Mouse (Mus musculus) monocyte, adult 2 months (primary cell): Measurements from ENCODE around the gene Sec24d.
A peak's percentile ranks its signal among the peaks of the same experiment; 100 is the strongest.

Experiments
- DNase-seq, 2 experiments: peaks; one replicate each; pipeline ENCODE4 v3.0.0; 2022; ENCODE audit warnings: low spot score in 2 of 2, low read depth in 1 of 2

Sec24d gene

DNA sequence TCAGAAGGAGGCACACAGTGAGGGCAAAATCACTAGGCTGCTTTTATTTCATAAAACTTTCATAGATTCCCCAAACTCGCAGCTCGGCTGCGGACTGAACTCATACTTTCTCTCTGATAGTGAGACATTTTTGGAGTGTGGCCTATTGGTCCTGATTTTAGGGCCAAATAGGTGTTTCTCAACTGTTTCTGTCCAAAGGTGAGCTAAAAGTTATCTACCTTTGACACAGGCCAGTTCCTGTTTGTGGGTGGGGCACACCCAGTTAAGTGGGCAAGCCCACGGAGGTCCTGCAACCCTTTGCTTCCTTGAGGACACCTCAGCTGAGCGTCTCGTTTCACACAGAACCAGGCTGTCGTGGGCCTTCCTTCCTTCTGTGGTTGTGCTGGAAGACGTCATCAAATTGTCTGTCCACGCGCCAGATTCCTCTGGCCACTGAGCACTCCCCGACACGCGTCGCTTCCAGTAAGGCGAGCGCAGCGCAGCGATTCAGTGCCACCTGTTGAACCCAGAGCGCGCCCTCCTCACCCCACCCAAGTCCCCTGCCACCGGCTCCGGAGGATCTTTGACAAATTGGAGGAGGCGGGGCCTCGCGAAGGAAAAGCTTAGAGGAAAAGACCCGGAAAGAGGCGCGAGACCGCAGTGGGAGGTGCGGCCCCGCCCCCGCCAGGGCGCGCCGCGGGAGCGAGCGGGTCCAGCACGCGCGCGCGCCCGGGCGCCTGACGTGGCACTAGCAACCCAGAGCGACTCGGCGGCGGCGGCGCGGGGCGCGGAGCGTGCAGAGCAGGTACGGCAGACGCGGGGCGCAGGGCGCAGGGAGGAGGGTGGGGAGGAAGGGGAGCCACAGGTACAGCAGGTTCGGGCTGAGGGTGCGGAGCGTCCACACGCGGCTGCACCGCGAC, at the start of gene Sec24d:
Gene Sec24d (plus strand): TSS at position 703 of the 899 bp plus-strand sequence.
- peak; percentile 18 to 63 for DNase-seq

DNA sequence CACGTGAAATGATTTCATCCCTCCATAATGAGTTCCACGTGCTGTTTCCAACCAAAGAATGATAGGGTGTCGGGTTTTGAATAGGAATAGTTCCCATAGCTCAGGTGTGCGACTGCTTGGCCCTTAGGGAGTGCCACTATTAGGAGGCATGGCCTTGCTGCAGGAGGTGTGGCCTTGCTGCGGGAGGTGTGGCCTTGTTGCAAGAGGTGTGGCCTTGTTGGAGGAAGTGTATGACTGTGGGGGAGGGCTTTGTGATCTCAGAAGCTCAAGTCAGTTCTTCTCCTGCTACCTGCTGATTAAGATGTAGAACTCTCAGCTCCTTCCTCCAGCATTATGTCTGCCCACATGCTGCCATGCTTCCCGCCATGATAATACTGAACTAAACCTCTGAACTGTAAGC, 48.6 kb upstream of the Sec24d start:
- no peak for DNase-seq

DNA sequence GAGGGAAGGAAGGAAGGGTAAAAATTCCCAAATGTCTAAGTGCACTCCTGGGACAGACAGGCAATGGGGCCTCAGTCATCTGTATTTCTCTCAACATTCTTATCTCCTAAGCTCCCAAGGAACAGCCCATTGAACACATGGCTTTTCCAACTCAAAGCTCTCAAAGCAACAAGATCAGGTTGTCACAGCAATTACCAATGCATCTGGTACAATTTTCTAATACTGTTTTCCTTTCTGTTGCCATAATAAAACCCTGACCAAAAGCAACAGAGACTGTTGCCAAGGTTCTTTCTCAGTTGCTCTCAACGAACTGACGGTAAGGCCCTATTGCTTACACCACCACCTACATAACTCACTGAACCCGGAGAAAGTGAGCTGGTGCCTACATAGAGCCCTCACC, 40.0 kb upstream of the Sec24d start:
- DNase-seq, result no peak

DNA sequence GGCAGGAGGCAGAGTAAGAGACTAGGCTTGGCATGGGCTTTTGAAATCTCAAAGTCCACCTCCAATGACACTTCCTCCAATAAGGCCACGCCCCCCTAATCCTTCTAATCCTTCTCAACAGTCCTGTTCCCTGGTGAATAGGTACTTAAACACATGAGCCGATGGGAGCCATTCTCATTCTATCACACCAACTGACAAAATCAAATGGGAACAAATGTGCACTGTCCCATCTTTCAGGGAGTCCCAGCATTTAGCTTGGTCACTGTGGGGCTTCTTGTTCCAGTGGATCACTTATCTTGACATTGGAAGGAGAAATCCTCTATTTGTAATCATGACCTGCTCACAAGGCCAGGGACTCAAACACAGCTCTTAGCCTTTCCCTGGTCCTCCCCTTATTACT, 35.6 kb upstream of the Sec24d start:
- DNase-seq, result no peak

DNA sequence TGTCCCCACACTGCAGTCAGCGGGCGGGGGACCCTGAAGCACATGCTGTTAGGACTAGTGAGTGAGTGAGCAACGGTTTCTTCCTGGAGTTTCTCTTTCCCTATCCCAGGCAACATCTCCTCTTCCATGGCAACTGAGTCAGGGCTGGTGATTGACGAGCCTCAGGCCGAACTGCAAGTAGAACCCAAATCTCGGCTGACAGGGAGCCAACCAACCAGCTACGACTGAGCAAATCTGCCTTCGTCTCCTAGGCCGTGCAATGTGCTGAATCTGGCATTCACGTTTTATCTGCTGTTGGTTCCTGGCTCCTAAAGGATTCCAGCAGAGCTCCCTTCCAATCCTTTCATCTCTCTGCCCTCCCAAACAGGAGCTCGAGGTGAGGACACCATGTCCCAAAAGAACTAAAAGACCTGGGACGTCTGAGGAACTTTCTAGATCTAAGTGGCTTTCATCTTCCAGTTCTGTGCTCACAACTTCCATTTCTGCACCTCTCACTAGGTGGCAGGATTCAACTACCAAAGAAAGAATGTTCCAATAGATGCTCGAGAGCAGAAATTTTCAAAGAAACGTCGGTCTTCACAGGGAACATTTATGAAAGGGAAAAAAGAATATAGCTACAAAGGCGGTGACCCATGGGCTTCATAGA, 32.9 kb upstream of the Sec24d start:
- no peak for DNase-seq

DNA sequence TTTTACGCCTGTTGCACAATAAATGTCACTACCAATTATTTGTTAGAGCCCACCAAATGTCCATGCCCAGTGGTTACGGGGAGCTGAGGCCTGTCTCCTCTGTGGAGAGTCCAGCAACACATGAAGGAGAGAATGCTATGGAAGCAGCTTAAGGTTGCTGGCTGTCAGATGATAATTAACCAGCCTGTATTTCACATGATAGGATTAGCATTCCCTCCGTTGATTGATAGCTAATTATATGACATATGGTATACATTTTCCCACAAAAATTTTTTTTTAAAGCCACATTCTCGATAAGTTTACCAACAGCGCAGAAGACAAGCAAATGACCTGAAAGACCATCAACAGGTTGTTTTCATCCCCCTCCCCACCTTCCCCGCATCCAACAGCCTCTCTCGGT, 31.8 kb upstream of the Sec24d start:
- DNase-seq, result no peak

DNA sequence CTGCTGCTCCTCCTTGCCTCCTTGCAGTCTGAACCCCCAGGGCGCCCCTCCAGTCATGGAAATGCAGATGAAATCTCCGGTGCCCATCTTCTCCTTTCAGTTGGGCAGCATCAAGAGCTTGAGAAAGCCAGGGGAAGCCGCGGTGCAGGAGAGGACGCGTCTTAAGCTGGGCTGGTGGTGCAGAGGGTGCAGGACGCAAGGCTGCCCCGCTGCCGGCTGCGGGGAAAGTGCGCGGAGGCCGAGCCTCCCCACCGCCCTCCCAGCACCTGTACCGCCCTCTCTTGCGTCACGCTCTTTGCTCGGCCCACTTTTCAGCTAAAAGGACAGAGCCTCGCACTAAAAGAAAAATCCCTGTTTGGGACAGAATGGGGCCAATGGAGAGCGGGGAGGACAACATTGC, 31.3 kb upstream of the Sec24d start, which contains the start of gene Synpo2:
Gene Synpo2 (minus strand): TSS at position 229 of the 400 bp plus-strand sequence.
- DNase-seq, result no peak

DNA sequence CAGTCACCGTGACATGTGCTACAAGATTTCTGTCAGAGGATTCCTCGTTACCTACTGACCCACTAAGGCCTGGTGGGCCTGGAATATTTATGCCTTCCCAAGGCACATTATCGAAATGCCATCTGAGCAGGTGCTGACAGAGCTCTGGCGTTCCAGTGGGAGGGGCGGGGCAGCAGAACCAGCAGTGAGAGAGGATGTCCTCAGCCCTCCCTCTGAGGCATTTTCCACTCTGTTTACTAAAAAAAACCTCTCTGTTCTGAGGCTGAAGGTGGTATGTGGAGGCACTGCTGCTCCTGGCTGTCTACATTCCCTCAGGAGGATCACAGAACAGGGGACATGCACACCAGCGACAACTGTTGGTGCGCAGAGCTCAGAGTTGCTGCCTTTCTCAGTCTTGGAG, 30.2 kb upstream of the Sec24d start:
- no peak for DNase-seq

DNA sequence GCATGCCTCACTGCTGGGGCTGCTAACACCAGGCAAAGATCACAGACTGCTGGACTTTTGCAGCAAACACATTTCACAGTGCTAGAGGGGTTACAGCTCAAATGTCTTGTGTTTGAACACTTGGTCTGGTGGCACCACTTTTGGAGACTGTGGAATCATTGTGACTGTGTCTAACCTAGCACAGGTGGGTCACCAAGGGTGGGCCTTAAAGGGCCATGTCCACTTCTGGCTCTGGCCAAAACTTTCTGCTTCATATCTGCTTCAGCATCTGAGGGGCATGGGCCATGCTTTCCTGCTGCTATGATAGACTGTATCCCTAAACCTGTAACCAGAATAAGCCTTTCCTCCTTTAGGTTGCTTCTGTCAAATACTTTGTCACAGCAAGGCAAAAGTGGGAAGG, 29.8 kb upstream of the Sec24d start:
- no peak for DNase-seq

DNA sequence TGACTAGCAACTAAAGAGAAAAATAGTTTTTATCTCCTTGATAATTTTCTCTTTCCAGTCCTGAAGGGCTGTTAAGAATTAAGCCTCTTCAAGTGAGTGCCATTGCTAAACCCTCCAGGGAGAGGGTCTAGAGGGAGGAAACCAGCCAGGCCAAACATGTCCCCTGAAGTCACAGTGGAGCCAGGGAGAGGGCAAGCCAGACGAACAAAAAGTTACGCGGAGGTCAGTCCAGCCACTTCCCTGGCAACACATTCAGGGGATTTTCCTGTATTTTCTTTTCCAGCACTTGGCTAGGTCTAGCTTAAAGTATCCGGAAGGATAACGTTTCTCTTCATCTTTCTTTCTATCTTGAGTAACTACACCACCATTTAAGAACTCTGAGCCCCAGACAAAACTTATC, 22.9 kb upstream of the Sec24d start:
- no peak for DNase-seq

DNA sequence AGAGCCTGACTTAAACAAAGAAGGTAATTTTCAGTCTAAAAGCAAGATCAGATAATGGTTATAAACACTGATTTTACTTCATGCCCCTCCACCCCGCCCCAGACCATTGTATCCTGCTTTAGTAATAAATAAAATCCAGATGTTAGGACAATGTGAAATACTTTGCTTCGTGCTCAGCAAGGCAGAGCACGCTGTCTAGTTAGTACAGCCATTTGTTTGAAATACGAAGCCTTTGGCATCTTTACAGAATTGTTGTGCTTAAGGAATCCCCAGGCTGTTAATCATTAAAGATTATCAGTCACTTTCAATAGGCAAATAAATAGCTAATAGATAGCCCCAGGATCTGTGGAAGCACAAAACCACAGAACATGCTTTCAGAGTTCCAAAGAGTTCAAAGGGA, 21.6 kb upstream of the Sec24d start:
- no peak for DNase-seq

DNA sequence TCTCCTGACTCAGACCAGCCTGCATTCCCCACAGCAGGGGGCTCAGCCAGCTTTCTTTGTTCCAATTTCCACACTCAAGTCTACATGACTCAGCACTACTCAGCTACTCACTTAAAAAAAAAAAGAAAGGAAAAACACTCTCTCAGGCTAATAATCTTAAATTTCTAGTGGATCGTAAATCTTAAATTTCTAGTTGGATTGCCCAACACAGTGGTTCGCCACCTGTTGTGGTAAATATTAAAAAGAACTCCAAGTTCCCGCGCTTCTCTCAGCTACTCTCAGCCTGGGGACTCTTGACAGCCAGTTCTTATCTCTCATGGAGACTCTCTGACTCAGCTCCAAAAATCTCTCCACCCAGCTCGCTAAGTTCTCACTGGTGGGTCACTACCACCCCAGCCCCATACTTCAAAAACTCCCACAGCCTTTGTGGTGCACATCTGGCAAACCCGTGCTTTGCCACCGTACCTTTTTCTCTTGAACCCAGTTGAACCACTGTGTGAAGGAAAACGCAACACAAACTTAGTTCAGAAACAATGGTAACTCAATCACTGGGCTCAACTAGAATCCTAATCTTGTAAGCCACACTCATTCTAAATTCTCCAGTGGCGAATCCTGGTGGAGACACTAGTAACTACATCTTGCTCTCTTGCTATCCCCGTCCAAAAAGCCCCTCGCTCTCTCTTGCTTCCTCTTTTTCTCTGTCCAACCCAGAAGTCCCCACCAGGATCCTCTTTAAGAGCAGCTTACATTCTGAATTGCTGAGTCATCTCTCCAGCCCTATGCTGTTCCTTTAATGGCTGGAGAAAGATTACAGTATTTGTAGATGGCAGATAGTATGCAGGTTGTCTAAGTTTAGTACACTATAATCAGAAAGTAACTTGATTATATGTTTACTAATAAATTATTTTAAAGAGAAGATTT, 10.8 kb upstream of the Sec24d start:
- DNase-seq, result peak; percentile 22 to 48

DNA sequence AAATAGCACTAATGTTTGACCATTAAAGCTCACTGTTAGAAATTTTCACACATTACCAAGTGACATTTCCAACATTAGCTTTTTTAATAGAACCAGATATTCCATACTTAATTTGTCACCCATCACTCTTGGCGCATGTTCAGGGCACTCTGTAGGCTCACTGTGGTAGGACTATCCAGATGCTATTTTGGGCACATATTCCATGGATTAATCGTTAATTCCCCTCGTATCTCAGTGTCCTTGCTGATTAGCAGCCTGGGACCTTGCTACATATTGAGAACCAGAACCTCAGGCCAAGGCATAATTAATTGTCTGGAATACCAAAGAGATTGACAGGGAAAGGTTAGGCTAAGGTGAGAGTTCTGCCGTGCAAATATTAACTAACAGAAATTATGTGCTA, 8.5 kb upstream of the Sec24d start:
- DNase-seq, result no peak

DNA sequence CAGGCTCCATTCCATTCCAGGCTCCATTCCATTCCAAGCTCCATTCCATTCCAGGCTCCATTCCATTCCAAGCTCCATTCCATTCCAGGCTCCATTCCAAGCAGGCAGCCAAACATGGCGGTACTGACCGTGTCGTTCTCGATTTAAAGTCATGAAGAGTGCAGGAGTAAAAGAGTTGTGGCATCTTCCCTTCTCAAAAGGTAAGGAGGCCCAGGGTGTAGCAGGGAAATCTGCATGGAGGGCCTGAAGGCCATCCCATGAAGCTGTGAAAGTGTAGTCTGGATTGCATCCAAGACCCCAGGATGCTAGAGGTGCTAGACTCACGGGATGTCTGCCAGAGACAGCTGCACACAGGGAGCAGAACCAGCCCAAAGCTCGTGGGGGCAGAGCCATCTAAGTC, 2.5 kb upstream of the Sec24d start:
- DNase-seq, result no peak

DNA sequence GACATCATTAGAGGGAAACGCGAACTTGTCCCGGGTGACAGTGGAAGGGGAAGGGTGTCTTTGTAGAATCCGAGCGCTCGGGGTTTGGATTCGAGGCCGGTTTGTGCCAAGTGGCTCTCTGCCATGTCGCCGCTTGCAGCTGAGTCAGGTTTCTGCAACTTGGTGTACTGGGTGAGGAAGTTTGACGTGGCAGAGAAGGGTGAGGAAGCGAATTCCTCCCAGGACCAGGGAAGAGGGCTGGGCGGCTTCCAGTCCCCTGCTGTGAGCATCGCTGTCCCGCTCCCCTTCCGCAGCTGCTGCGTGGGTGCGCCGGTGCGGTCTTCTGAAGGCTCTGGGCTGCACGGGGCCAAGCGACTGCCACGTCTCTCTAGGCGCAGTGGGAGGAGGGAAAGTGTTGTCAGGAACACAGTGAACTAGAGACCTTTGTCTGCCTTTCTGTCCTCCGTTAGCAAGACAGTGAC, 516 bp downstream of the Sec24d start:
- DNase-seq, result peak; percentile 6 to 35

DNA sequence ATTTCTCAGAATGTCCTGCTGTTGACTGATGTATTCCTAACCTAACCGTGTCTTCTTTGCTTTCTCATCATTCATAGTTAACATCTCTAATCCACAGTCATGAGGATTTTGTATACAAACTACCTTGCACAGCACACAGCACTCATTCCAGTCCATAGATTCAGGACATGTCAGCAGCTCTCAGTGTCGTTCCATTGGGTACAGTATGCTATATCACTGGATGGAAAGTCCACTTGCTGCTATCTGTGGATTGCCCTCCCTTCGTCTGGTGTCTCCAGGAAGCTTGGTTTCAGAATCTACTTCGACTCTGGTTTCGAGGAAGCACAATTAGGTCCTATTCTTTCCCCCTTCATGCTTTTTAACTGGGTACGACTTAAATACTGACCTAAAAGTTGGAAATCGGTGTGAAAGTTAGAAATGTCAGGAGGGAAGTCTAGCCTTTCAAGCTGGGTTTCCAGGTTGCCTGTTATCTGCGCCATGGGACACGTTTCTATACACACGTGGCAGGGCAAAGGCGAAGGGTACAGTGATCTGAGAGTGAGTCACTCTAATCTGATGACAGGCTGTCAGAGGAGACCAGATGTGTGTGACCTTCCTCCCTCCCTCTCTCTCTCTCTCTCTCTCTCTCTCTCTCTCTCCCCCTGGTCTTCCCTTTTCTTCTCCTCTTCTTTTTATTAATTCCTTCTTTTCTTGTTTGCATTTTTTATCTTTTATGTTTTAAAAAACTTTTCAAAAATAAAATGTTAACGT, 15.8 kb downstream of the Sec24d start:
- DNase-seq, result no peak

DNA sequence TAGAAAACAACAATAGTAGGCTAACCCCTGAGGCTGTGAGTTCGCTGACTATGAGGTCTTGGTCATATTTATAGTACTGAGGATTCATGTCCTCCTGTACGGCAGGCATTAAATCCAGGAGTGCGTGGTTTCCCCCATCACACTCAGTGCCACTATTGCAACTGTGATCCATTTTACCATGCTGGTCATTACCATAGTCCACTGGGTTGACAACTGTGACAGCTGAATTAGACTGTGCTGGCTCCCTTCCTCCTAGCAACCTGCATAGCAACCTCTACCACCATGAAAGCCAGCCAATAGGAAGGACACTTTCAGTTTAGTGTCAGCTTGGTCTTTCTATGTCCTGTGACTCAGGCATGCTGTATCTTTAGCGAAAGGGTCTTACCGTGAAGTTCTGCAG, 17.0 kb downstream of the Sec24d start:
- no peak for DNase-seq

DNA sequence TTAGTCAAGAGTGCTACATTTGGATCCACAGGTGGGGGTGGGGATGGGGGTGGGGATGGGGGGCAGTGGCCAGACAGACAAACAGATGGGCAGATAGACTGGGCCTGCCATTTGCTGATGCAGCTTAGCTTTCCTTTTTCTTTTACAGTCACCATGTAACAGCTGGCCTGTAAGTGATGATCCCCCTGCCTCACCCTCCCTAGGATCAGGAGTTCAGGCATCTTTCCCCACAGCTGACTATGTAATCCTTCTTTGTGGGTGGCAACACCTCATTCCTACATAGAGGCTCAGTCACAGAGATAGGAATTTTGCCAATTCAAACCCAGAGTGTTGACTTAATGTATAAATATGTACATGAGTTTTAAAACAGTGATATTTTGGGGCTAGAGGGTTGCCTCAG, 18.4 kb downstream of the Sec24d start:
- DNase-seq, result no peak

DNA sequence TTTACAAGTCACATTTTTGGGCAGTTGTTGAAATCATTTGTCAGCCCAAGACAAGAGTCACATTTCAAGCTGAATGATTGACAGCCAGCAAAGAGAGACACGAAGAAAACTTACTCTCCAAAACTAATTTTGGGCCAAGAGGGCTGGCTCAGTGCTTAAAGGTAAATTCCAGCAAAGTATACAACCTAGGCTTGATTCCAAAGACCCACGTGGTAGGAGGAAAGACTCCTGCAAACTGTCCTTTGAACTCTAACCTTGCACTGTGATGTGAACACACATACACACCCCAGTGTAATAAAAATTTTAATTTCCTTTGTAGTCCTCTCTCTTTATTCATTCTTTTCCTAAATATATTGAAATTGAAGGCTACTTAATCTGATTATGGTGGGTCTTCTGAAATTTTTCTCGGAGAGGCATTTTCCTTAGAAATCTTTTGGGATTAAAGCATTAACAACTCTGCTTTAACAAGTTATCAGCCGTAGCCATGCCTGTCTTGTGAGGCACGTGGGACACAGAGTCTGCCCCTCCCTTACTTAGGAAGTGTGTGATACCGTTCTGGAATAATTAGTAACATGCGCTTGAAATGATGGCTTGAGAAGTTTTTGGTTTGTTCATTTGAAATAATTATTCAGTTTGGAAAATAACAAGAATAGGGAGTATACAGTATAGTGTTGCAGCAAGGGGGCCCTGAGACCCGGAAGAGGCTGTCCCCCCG, 21.8 kb downstream of the Sec24d start:
- DNase-seq, result no peak

DNA sequence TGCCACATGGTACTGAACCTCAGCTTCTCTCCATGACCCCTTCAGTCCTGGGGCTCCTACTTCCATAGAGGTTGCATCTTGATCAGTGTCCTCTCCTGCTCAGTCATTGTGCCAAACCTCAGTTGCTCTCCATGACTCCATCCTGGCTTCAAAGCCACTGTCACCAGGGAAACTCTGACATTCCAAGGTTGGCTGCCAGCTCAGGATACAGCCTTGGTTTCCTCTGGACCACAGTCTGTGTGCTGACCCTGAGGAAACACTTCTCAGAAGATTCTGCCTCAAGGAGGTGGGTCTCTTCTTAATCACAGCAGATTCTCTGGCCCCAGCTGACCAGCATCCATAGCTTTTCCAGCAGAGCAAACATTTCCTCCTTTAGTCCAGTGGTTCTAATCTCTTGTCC, 24.4 kb downstream of the Sec24d start:
- no peak for DNase-seq
